7 mouse cellular contexts compared by ENCODE assay signal in genomic region chr9:31925830-31926624, GRCm38 (mm10). TPM values are rescaled to one million over a fixed set of nuclear protein-coding genes. Genes with fewer than 3 reads are reported as not detected.
DNase-seq lines count a peak whose midpoint lies in the region; ATAC-seq and TF ChIP-seq lines count a peak whose summit lies in the region.

No protein-coding gene starts in this region.

- no peak overlapping the region for H3K4me3 ChIP-seq in intestine, embryonic 16.5 days (ENCODE audit: low read length)
- no peak overlapping the region for H3K4me3 ChIP-seq in midbrain, embryonic 12.5 days
- H3K4me3 ChIP-seq in small intestine, adult 2 months (ENCODE audit: low read depth, low read length) = no peak overlapping the region

- intact Hi-C loops in left cerebral cortex, postnatal 36 days (cut with DNase I) = loop anchor here (1.0 kb wide), 1 partner anchor 367 kb away; no protein-coding TSS in a partner anchor

- peak overlapping the region; percentile 37 for H3K4me2 ChIP-seq in intestine, embryonic 16.5 days (ENCODE audit: low read depth, low read length)
- H3K4me2 ChIP-seq in midbrain, embryonic 12.5 days (replicated peaks) = 0 out of 2 replicates have a peak overlapping the region, but pooled peaks have one; percentile 18

- peak; percentile 99 for TF ChIP-seq CTCF in small intestine, adult 2 months (IDR thresholded peaks at IDR 0.05; ENCODE audit: extremely low read depth, insufficient read length, insufficient replicate concordance, low read depth, low read length)

- H3K27ac ChIP-seq in intestine, embryonic 16.5 days (ENCODE audit: low read length) = no peak overlapping the region
- H3K27ac ChIP-seq in midbrain, embryonic 12.5 days (replicated peaks) = no peak overlapping the region
- no peak overlapping the region for H3K27ac ChIP-seq in small intestine, adult 2 months (ENCODE audit: insufficient read depth, low read depth, low read length)

- 16% methylated on average over 22 of the region's 22 CpGs for WGBS in intestine, embryonic 16.5 days
- 23% methylated on average over 22 of the region's 22 CpGs for WGBS in midbrain, embryonic 12.5 days
- 10% methylated on average over 22 of the region's 22 CpGs for WGBS in small intestine, adult 2 months

- no peaks in the 10 kb centered on the region for H3K9me3 ChIP-seq in intestine, embryonic 16.5 days (ENCODE audit: control insufficient read depth, low read length)
- H3K9me3 ChIP-seq in midbrain, embryonic 12.5 days = no peaks in the 10 kb centered on the region

- no peak for TF ChIP-seq POLR2A in small intestine, adult 2 months (IDR thresholded peaks at IDR 0.05; ENCODE audit: low read depth, low read length)

- no peaks in the 10 kb centered on the region for H3K27me3 ChIP-seq in intestine, embryonic 16.5 days (replicated peaks; ENCODE audit: control insufficient read depth, insufficient read depth, low read length)
- 0 out of 2 replicates have a peak, but pooled peaks cover 4% of the 10 kb centered on the region for H3K27me3 ChIP-seq in midbrain, embryonic 12.5 days
- H3K27me3 ChIP-seq in small intestine, adult 2 months (ENCODE audit: control insufficient read depth, insufficient read depth, low read length) = no peaks in the 10 kb centered on the region

- peak; percentile 84 for ATAC-seq in intestine, embryonic 16.5 days
- peak; percentile 88 for ATAC-seq in midbrain, embryonic 12.5 days (ENCODE audit: low FRiP score, low read depth)

- DNase-seq in adrenal gland, adult (ENCODE audit: inconsistent age in 2 of 2, low spot score in 1 of 2) = peak; percentile 85 to 95
- DNase-seq in embryo, embryonic 11.5 days (ENCODE audit: low read depth, low spot score) = peak; percentile 75
- DNase-seq in gastrocnemius, postnatal 4 days (ENCODE audit: low spot score in 2 of 2) = peak; percentile 78 to 84
- DNase-seq in left cerebral cortex, postnatal 36 days (ENCODE audit: low spot score in 2 of 2) = peak; percentile 78 to 85

- no peaks in the 10 kb centered on the region for H3K4me1 ChIP-seq in intestine, embryonic 16.5 days (ENCODE audit: control insufficient read depth, insufficient read depth, low read length)
- no peaks in the 10 kb centered on the region for H3K4me1 ChIP-seq in midbrain, embryonic 12.5 days
- H3K4me1 ChIP-seq in small intestine, adult 2 months (ENCODE audit: control insufficient read depth, insufficient read depth, insufficient read length, low read length) = peaks cover 9% of the 10 kb centered on the region; the same call in 1 of the 2 replicates

- H3K9ac ChIP-seq in intestine, embryonic 16.5 days (ENCODE audit: low read depth, low read length) = no peak overlapping the region
- no peak overlapping the region for H3K9ac ChIP-seq in midbrain, embryonic 12.5 days (replicated peaks)

- no peaks in the 10 kb centered on the region for H3K36me3 ChIP-seq in intestine, embryonic 16.5 days (ENCODE audit: control insufficient read depth, insufficient read depth, low read length)
- no peaks in the 10 kb centered on the region for H3K36me3 ChIP-seq in midbrain, embryonic 12.5 days
- no peaks in the 10 kb centered on the region for H3K36me3 ChIP-seq in small intestine, adult 2 months (ENCODE audit: control insufficient read depth, insufficient read depth, low read length)

RNA-seq across cellular contexts. Expression of gene Barx2, which starts 12.8 kb away (rescaled TPM):
- total RNA-seq in gastrocnemius, postnatal 4 days (2021) = 10 to 100 TPM; 13.7 to 13.8 TPM
- 0.11 and 0.26 TPM in 2 replicates for polyA plus RNA-seq in intestine, embryonic 16.5 days (2015; fragmentation: Nextera tagmentation; extraction: Ambion mirVana)
- 1 to 10 TPM; 5.1 to 8.5 TPM for total RNA-seq in left cerebral cortex, postnatal 36 days (2021)
- not detected in 2 replicates for polyA plus RNA-seq in midbrain, embryonic 12.5 days (2016; fragmentation: Nextera tagmentation; extraction: Ambion mirVana)
- polyA plus RNA-seq in small intestine, adult 2 months (2012; rRNA removed) = 63.8 and 65.1 TPM in 2 replicates

Comparison
In these comparisons a context has a peak if more than half of its experiments do, and no peak if none do; other contexts are left out.
1. RNA of gene Barx2, which starts 12.8 kb away (polyA plus RNA-seq): 63.8 to 65.1 TPM in small intestine, adult 2 months; 0.11 to 0.26 TPM in intestine, embryonic 16.5 days and not detected in midbrain, embryonic 12.5 days; every median in the first group is over 10 times any median in the second.
2. Peak in every context shown above with its lines, with median percentiles within 50 percentile points of each other: DNase-seq.